Mouse (Mus musculus): Measurements from ENCODE around the gene Szt2. TPM values are rescaled to one million over a fixed set of nuclear protein-coding genes. Genes with fewer than 3 reads are reported as not detected.
A peak's percentile ranks its signal among the peaks of the same experiment; 100 is the strongest.

The Szt2 gene
- total RNA-seq (2021): 10 to 100 TPM; 36.1 to 36.6 TPM

DNA sequence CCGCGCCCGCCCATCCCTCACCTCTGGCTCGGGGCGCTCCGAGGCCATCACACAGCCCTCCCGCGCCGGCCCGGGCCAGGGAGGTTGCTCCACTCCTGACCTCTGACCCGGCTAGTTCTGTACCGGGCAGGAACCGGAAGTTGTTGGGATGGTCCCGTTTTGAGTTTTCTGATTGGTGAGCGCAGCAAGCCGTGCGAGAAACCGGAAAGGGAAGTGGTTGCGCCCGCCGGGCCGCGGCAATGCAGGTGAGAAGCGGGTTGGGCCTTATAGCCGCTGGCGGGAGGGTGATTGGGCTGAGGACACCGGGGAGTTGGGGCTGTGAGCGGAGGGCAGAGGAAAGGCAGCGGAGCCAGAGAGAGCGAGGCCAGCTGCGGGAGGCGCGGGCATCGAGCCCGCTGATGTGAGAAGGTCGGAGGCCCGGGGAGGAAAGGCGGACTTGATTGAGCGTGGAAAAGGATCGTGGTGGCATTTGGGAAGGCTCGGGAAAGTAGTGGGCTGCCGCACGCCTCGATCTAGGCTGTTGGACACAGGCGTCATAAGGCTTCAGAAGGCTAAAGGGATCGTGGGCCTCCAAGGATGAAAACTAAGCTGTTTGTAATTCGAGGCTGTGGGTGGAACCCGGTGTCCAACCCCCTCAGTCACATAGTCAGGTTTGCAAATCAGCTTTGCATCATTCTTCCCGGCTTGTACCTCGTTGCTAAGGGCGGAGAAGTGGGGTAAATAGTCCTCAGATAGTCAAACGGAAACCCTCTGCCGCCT, at the start of gene Szt2, which contains the start of gene Med8:
Gene Szt2, minus strand, starts transcription at position 132 of the 759 bp plus-strand sequence.
Gene Med8, plus strand, starts transcription at position 196 of the 759 bp plus-strand sequence.
- peak; percentile 90 to 93 for DNase-seq (ENCODE audit: extremely low spot score in 1 of 2, low spot score in 2 of 2)
- intact Hi-C loops (cut with DNase I): no loop called here

DNA sequence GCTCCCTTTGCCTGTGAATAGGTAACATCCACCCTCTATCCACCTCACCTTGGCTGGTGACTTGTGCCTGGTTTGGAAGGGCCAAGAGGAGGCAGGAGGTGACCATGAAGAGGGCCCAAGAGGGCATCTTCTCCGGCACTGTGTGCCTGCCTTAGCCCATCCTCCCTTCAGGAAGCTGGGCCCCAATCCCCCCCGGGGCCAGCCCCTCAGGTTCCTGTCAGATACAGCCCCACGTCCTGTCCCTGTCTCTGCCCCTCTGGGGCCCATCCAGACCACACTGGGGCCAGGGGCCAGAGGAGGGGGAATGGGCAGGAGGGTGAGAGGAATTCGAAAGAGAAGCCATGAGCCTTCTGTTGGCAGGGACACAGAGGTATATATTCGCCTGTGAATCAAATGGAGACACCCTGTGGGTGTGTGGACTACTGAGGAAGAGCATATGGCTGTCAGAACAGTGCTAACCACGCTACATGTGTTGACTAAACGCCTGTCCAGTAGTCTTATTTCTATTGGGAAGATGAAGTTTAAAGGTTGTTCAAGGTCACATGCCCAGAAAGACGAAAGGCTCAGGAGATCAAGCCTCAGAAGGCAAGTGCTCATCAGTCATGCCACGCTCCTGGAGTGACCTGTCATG, 48.4 kb upstream of the Szt2 start, which contains the start of gene Mpl:
Gene Mpl, minus strand, starts transcription at position 169 of the 631 bp plus-strand sequence.
- intact Hi-C loops (cut with DNase I): no loop called here
- DNase-seq (ENCODE audit: extremely low spot score in 1 of 2, low spot score in 2 of 2): no peak

DNA sequence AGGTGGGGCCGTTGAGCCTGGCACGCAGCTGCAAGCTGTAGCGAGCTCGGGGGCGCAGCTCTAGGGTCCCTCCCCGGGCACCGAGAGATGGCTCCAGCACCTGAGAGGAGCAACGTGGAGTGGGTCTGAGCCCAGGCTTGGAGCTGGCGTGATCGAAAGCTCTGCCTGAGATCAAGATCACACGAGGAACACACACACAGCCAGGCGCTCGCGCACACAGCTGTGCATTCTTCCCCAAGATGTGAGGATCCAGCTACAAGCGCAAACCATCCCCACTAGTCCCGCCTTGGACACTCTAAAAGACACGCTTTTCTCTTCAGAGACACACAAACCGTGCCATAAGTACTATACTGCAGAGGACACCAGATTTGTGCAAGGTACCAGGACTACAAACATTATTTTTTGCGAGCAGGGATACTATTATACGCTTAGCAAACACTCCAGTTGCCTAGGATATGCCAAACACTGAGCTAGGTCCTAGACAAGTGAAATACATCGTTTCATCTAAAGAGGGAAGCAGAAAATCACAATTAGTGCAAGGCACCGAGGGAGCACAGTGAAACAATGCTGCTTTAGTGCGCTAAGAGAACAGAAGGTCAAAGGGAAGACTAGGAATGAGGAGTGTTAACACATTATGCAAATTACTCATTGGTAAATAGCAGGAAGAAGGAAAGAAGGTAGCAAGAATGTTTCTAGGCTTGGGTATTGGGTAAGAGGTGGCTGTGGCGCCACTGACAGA, 37.5 kb upstream of the Szt2 start:
- no peak for DNase-seq (ENCODE audit: extremely low spot score in 1 of 2, low spot score in 2 of 2)
- intact Hi-C loops (cut with DNase I): loop anchor here (10.0 kb wide), 1 partner anchor 128 kb away; no protein-coding TSS in a partner anchor

DNA sequence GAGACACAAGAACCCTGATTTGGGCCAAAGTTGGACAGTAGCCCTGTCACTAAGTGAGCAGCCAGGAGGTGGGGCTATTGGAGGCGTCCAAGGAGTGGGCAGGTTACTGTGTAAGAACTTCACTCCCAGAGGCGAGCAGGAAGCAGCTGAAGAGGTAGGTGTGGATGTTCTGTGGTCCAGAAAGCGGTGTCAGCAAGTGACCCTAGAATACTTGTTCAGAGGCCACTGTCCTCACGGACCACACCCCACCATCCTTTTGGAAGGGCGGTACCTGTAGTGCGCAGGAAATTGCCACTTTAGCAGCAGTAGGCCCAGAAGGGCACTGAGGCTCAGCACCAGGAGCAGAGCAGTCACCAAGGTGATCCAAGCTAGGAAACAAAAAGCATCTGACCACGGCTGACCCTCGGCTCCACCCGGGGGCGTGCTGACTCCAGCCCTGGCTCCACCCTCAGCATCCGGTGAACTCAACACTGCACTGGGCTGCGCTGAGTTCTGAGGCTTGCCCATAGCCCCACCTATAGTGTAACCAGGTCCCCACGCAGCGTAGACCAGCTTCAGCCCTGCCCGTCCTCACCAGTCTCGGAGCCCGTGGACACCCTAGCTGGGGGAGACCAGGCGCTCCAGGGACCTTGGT, 36.8 kb upstream of the Szt2 start:
- intact Hi-C loops (cut with DNase I): loop anchor here (10.0 kb wide), 1 partner anchor 129 kb away; no protein-coding TSS in a partner anchor
- DNase-seq (ENCODE audit: extremely low spot score in 1 of 2, low spot score in 2 of 2): peak in 1 of 2 experiments; percentile 70

DNA sequence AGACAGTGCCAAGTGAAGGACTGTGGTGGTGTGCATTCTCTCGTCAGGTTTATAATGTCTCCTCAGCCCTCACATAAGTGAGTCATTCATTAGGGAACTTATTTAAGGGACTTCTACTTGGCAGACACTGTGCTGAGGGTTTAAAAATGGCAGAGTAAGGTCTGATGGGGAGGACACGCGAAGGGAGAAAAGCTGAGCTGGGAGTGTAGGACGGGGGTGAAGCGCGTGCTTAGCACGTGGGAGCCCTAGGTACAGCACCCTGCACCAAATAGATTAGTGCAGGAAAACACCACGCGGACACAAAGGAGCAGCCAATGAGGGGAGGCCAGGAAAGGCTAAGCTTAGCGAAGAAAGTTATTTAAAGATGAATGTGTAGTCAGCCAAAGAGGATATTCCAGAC, 36.0 kb upstream of the Szt2 start:
- intact Hi-C loops (cut with DNase I): loop anchor here (10.0 kb wide), 1 partner anchor 130 kb away; no protein-coding TSS in a partner anchor

DNA sequence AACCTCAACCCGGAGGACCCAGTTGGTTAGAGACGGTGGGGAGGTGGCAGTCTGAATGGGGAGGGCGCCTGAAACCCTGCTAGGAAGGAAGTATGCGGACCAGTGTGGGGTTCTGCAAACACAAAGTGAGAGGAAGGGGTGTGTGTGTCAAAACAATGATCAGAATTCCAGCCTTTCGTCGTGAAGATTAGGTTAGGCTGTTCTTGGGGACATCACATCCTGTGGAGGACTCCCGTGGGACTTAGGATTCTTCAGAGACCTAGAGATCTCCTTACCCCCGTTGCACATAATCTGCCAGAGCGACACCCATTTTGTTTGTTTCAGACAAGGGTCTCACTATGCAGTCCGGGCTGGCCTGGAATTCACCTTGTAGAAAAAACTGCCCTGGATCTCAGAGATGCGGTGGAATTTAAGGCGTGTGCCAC, 28.8 kb upstream of the Szt2 start:
- DNase-seq (ENCODE audit: extremely low spot score in 1 of 2, low spot score in 2 of 2): no peak
- intact Hi-C loops (cut with DNase I): no loop called here

More for the DNA sequence above, 36.0 kb upstream of the Szt2 start:
- no peak for DNase-seq (ENCODE audit: extremely low spot score in 1 of 2, low spot score in 2 of 2)

DNA sequence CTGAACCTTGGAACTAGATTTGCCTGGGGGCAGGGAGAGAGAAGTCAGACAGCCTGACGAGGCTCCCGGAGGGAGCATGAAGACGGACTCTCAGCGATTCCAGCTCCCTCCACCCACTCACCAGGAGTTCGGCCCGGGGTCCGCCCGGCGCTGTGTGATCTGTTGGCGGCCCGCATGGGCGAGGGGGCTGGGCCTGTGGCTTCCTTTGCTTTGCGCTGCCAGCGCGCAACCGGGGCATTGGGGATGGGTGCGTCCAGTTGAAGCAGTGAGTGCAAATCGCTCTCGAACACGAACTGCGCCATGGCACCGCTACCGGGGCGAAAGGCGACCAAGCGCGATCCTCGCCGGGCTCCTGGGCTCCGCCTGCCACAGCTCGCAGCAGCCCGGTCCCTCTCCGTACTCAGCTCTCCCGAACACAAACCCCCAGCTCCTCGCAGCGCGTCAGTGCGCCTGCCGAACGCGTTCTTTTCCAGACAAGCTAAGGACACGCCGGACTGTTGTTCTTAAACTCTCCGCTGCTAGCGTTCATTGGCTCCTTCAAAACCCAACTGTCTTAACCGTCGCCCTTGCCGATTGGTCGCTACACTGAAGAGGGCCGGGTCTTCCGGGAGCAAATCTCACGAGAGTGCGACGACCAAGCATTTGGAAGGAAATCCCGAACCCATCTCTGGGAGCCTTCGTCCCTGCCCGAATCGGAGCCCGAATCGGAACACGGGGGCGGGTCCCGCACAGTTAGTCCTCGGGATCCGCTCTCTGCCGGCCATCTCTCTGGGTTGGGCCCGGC, 27.9 kb upstream of the Szt2 start, which contains the start of gene Cdc20:
Gene Cdc20, minus strand, starts transcription at position 533 of the 784 bp plus-strand sequence.
- peak; percentile 94 to 96 for DNase-seq (ENCODE audit: extremely low spot score in 1 of 2, low spot score in 2 of 2)
- intact Hi-C loops (cut with DNase I): no loop called here

DNA sequence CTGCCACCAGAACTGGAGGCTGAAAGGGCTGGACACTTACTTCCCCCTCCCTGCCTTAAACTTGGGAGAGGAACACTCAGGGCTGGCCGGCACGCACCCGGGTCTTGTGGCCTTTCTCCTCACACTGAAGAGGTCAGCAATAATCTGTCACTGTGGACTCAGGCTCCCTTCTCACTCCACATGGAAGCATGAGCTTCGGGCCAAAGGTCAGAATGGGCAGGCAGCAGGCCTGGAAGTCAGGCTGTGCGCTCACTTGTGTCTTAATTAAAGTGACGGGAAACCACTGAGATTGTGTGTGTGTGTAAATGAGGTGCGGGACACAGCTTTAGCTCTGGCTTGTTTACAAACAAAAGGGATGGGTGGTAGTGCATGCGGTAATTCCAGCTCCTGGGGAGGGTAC, 23.3 kb upstream of the Szt2 start:
- DNase-seq (ENCODE audit: extremely low spot score in 1 of 2, low spot score in 2 of 2): no peak
- intact Hi-C loops (cut with DNase I): no loop called here

DNA sequence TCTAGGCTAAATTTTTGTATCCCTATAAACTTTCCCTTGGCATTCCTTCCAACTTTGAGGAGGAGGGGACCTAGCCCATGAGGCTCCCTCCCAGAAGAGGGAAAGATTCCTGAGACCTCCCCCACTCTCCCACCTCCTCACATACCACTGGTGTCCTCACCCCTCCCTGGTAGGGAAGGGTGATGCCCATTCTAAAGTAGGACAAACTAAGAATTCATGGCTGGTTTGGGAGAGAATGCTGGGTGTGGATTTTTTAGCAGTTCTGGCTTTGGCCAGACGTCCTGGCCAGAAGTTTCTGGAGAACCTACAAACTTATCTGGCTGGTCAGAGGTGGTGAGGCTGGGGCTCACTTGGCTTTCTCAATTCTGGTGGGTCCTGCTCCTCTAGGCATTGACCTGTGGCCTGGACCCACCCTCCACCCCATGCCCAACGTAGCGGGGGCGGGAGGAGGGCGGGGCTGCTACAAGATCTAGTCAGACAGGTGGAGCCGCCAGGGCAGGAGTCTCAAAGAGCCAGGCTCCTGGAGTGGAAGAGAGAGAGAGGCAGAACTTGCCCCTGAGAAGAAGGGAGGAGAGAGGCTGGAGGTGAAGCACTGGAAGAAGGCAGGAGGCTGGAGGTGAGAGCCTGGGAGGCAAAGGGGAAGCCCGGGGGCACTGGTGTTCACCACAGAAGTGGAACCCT, 20.3 kb upstream of the Szt2 start:
- intact Hi-C loops (cut with DNase I): no loop called here
- DNase-seq (ENCODE audit: extremely low spot score in 1 of 2, low spot score in 2 of 2): no peak

DNA sequence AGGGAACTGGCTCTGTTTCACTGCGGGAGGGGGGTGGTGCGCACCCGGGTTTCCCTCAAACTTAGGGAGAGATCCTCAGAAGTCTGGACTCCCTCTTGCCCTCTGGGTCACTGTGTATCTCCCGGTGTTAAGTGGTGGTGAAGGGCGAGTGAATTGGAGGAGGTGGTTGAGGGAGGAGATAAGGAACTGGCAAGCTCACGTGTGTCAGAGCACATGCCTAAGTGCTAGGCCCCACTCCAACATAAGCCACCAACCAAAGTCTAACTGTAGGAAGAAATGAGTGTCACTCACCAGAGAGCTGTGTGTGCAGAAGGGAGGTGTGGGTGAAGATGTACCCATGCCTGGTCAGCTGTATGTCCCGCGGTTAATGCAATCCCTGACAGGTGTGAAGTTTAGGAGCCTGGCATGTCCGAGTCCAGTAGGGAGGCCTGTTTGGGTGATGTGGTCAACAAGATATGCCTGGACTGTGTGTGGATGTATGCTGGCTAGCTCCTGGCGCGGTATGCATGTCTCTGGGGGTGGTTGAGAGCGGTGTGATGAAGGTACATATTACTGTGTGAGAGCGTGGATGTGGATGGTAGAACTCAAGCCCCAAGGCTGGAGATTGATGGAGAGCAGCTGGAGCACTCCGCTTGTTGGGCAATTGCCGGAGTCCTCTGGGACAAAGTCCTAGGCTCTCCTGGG, 19.6 kb upstream of the Szt2 start:
- intact Hi-C loops (cut with DNase I): no loop called here
- DNase-seq (ENCODE audit: extremely low spot score in 1 of 2, low spot score in 2 of 2): no peak

DNA sequence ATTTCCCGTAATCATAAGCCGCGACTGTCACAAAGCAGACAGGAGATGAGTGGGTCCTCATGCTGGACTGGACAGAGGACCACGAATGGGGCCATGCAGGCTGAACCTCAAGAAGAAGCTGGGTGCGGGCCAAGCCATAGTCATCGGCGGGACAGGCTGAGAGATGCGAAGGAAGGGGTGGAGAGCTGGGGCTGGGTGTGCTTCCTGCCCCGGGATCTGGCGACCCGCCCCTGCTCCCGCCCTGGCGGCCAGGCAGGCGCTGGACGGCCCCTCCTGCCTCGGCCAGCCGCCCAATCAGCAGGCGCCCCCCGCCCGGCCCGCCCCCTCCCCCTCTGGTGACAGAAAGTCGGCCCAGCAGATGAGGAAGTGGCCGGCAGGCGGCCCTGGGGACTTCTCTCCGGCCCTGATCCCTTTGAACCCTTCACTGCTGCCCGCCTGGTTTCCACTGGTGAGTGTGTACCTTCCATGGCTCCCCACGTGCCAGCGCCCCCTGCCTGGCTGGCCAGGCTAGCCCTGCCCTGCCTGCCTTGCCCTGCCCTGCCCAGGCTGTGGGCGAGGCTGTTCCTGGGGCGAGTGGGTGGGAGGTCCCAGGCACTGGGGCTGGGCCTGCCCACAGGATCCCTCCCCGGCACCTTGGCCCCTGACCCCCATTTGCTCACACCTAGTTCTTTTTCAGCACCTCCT, 18.8 kb upstream of the Szt2 start, which contains the start of gene Elovl1:
Gene Elovl1, plus strand, starts transcription at position 326 of the 684 bp plus-strand sequence.
- intact Hi-C loops (cut with DNase I): no loop called here
- peak; percentile 62 to 96 for DNase-seq (ENCODE audit: extremely low spot score in 1 of 2, low spot score in 2 of 2)

DNA sequence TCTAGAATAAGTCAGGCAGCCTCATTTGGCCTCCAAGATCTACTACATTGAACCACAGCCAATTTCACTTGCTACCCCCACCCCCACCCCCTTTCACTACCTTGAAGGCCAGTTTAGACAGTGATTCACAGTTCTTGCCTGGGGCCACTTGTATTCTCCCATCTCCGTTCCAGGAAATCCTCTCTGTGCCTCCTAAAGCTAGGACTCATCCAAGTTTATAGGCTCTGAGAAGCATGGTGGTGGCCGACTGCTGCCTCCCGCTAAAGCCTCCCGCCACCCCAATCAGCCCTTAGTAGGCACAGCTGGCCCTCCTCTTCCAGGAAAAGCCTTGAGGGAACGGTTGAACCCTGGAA, 18.3 kb upstream of the Szt2 start:
- intact Hi-C loops (cut with DNase I): no loop called here

DNA sequence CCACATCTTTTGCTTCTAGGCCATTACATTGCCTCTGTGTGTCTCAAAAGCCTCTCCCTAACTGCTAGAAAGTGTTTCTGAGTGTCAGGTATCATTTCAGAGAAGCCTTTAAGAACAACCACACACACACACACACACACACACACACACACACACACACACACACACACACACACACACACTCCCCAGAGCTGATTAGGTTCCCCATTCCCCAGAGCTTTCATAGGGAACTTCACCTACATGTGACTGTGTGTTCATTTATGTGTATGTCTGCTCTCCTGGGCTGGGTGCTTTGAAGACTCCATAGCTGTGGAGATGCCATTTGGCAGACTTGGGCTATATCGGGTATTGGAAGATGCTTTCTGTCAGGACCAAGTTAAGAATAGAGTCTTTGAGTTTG, 16.3 kb upstream of the Szt2 start:
- intact Hi-C loops (cut with DNase I): no loop called here
- no peak for DNase-seq (ENCODE audit: extremely low spot score in 1 of 2, low spot score in 2 of 2)

More for the DNA sequence above, 18.3 kb upstream of the Szt2 start:
- DNase-seq (ENCODE audit: extremely low spot score in 1 of 2, low spot score in 2 of 2): no peak

DNA sequence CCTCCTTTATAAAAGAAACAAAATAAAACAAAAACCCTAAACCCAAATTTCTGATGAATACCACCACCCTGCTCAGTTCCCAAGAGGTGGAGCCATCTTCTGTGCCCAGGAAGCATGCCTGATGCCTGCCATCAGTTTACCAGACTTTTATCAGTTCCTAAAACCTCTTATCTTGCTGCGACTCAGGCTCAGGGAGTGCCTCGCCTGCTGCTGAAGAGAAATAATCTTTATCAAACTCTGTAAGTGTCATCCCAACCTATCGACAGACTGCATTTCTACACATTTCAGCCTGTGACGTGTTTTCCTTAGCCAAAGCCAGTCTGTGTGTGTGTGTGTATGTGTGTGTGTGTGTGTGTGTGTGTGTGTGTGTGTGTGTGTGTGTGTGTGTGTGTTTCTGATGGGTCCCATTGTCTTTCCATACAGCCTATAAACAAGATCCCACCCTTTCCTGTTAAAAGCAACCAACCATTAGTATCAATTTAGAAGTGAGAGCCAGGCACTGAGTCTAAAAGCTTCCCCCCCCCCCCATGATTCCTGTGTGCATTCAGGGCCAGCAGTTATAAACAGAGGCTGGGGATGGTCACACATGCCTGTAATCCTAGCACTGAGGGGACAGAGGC, 15.6 kb upstream of the Szt2 start:
- intact Hi-C loops (cut with DNase I): no loop called here
- DNase-seq (ENCODE audit: extremely low spot score in 1 of 2, low spot score in 2 of 2): no peak

DNA sequence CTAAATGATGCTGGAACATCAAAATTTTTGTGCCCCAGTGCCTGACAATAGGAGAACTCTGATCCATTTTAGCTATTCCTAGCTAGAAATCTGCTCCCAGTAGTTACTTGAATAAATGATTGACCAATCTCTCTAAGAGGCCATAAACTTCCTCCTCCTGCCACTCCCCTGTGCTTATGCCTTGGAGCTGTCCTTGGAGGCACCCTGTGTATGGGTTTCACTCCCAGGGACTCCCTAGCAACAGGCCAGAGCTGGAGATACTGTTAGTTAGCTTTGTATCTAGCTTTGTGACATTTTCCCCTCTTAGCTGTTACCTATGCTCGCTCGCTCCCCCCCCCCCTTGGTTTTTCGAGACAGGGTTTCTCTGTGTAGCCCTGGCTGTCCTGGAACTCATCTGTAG, 12.3 kb upstream of the Szt2 start:
- DNase-seq (ENCODE audit: extremely low spot score in 1 of 2, low spot score in 2 of 2): no peak
- intact Hi-C loops (cut with DNase I): no loop called here

DNA sequence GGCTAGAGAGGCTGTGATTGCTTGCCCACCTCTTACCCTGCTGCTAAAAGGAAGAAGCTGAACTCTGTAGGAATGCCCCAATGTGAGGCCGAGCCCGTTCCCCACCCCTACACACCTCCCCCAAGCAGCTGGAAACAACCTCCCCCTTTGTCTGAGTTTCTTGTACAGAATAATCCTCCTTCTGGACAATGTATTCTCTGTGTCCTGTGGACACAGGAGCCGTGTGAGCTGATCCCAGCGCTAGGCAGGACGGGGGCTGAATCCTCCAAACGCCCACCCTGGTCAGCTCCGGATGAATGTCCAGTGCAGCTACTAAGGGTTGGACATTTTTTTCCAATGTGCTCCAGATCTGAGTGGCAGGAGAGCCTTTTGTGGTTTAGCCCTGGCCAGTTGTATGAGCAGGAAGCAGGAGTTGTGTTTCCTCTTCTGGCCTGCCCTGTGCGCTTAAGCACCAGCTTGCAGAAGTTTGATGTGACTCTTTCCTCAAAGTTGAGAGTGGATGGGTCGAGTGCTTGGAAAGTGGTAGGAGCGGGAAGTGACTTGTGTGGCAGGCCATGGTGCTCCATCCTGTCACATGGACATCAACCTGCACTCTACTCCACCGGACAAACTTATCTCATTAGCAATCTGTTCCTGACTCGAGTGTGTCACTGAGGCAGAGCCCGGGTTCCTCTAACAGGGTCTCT, 8.2 kb upstream of the Szt2 start:
- intact Hi-C loops (cut with DNase I): no loop called here
- no peak for DNase-seq (ENCODE audit: extremely low spot score in 1 of 2, low spot score in 2 of 2)
